Mouse (Mus musculus) gastrocnemius, postnatal 4 days (tissue): ENCODE data around the gene Lpp. TPM values are rescaled to one million over a fixed set of nuclear protein-coding genes. Genes with fewer than 3 reads are reported as not detected.

ENCODE experiments used
- DNase-seq, 2 experiments: peaks; one replicate each; pipeline ENCODE4 v3.0.0; 2021 to 2022; ENCODE audit warnings: low spot score in 2 of 2, mixed read lengths in 2 of 2
- total RNA-seq, 2 experiments: library from RNA; stranded (reverse); gene quantifications; 2 replicates each; pipeline ENCODE4 v1.2.3; 2021

The Lpp gene
- total RNA-seq, 2 experiments from 2014 or later, result 46.7 to 52.2 TPM

GRCm38 (mm10) chr16:24467544-24468290 lies 74.4 kb downstream of the Lpp start:
- DNase-seq, result no peak

- DNase-seq, result no peak
Measured at GRCm38 (mm10) chr16:24469313-24469712, 76.0 kb downstream of the Lpp start.

- no peak for DNase-seq
Measured at GRCm38 (mm10) chr16:24470601-24471000, 77.3 kb downstream of the Lpp start.

GRCm38 (mm10) chr16:24471029-24471428 lies 77.7 kb downstream of the Lpp start:
- no peak for DNase-seq

GRCm38 (mm10) chr16:24471801-24472200 lies 78.5 kb downstream of the Lpp start:
- no peak for DNase-seq

- DNase-seq, result no peak
Measured at GRCm38 (mm10) chr16:24473966-24474365, 80.7 kb downstream of the Lpp start.

- DNase-seq, result no peak
Measured at GRCm38 (mm10) chr16:24474781-24475180, 81.5 kb downstream of the Lpp start.

GRCm38 (mm10) chr16:24475305-24475947 lies 82.1 kb downstream of the Lpp start:
- no peak for DNase-seq

GRCm38 (mm10) chr16:24476911-24477401 lies 83.6 kb downstream of the Lpp start:
- no peak for DNase-seq

GRCm38 (mm10) chr16:24478006-24478405 lies 84.7 kb downstream of the Lpp start:
- no peak for DNase-seq

GRCm38 (mm10) chr16:24478851-24479250 lies 85.5 kb downstream of the Lpp start:
- DNase-seq, result no peak

GRCm38 (mm10) chr16:24482648-24483047 lies 89.3 kb downstream of the Lpp start:
- no peak for DNase-seq

- peak in 1 of 2 experiments; percentile 39 for DNase-seq
Measured at GRCm38 (mm10) chr16:24483527-24484101, 90.3 kb downstream of the Lpp start.

- DNase-seq, result peak in 1 of 2 experiments; percentile 48
Measured at GRCm38 (mm10) chr16:24487782-24488241, 94.5 kb downstream of the Lpp start.

- DNase-seq, result no peak
Measured at GRCm38 (mm10) chr16:24489516-24490285, 96.4 kb downstream of the Lpp start.

GRCm38 (mm10) chr16:24490751-24491485 lies 97.6 kb downstream of the Lpp start:
- peak; percentile 26 to 68 for DNase-seq

GRCm38 (mm10) chr16:24491486-24491758 lies 98.1 kb downstream of the Lpp start:
- no peak for DNase-seq

GRCm38 (mm10) chr16:24492194-24492940 lies 99.1 kb downstream of the Lpp start:
- no peak for DNase-seq

GRCm38 (mm10) chr16:24494531-24494930 lies 101.2 kb downstream of the Lpp start:
- DNase-seq, result no peak

- DNase-seq, result no peak
Measured at GRCm38 (mm10) chr16:24495461-24495860, 102.2 kb downstream of the Lpp start.
